Mouse (Mus musculus) heart, embryonic 11.5 days (tissue): ENCODE measurements around the gene Nsmce4a. TPM values are rescaled to one million over a fixed set of nuclear protein-coding genes. Genes with fewer than 3 reads are reported as not detected.

Source experiments
- ATAC-seq: fragments of 200-750 bp; cut with Nextera tagmentation; replicated peaks from 2 replicates; pipeline ENCODE4 v1.8.0; 2017; ENCODE audit warnings: moderate library complexity; ENCODE audit not compliant: insufficient number of reproducible peaks, low FRiP score, low TSS enrichment
- H3K27ac ChIP-seq: fragments of 300-500 bp; sonication (generic); 2 replicates; pipeline ENCODE4 v1.5.1; 2014; ENCODE audit warnings: mild to moderate bottlenecking, low read depth, low read length
- H3K27me3 ChIP-seq: fragments of 300-500 bp; sonication (generic); 2 replicates; pipeline ENCODE4 v1.6.1; 2014; ENCODE audit warnings: mild to moderate bottlenecking, low read length, mixed read lengths; ENCODE audit not compliant: control insufficient read depth, insufficient read depth
- H3K36me3 ChIP-seq: fragments of 300-500 bp; sonication (generic); 2 replicates; pipeline ENCODE4 v1.6.1; 2014; ENCODE audit warnings: mild to moderate bottlenecking, low read length, moderate library complexity, mixed read lengths; ENCODE audit not compliant: control insufficient read depth, insufficient read depth
- H3K4me1 ChIP-seq: fragments of 300-500 bp; sonication (generic); 2 replicates; pipeline ENCODE4 v1.6.1; 2014; ENCODE audit warnings: low read length; ENCODE audit not compliant: control insufficient read depth, insufficient read depth
- H3K4me2 ChIP-seq: fragments of 300-500 bp; sonication (generic); 2 replicates; pipeline ENCODE4 v1.6.1; 2014; ENCODE audit warnings: mild to moderate bottlenecking, moderate library complexity
- H3K4me3 ChIP-seq: fragments of 300-500 bp; sonication (generic); 2 replicates; pipeline ENCODE4 v1.5.1; 2014; ENCODE audit warnings: low read depth, low read length
- H3K9ac ChIP-seq: fragments of 300-500 bp; sonication (generic); 2 replicates; pipeline ENCODE4 v1.6.1; 2014; ENCODE audit warnings: mild to moderate bottlenecking, low read depth, low read length, moderate library complexity
- H3K9me3 ChIP-seq: fragments of 300-500 bp; sonication (generic); replicated peaks from 2 replicates; pipeline ENCODE4 v1.6.1; 2016; ENCODE audit warnings: low read length; ENCODE audit not compliant: control insufficient read depth
- WGBS: fragments of 180-500 bp; shearing (Covaris S2); extraction: QIAGEN DNeasy Blood & Tissue Kit; methylation state at CpG from one replicate; pipeline ENCODE4 v1.1.7; 2014; ENCODE audit not compliant: insufficient replicate concordance; 5-methylcytosine and 5-hydroxymethylcytosine counted together
- polyA plus RNA-seq: library from polyadenylated mRNA; unstranded; fragments of >200 nt; fragmentation: Nextera tagmentation; extraction: Ambion mirVana; gene quantifications from 2 replicates; pipeline ENCODE4 v1.2.1, GENCODE M21; 2014

Gene Nsmce4a
- polyA plus RNA-seq, 1 experiment from 2014 or later = 146 TPM

DNA sequence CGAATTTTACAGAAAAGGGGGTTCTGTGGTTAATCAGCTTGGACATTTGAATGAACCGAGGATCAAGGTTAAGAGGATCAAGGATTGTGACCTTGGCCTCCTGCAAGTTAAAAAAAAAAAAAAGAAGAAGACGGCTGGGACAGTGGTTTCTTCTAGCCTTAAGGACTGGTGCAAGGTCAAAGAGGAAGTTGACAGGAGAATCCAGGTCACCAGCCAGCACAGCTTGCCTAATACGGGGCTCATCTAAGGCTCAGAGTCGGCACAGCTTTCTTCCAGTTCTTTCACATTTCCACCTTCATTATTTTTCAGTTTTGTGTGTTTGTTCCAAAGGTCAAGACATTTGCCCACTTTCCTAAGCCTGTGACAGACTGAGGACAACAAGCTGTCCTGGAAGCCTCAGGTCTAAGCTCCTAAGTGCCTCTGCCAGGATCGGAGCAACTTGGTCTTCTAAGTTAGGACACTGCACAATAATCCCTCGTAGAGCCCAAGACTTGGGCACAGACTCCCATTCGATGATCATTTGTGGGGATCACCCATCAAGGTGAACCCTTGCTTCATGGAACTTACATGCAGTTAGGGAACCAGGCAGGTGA is 18.0 kb upstream of the Nsmce4a start:
- Histone ChIP-seq H3K4me3 (no peak overlapping the region), H3K4me2 (no peak overlapping the region), H3K9me3 (no peaks in the 10 kb centered on the region), H3K4me1 (no peaks in the 10 kb centered on the region), H3K27ac (no peak overlapping the region), H3K36me3 (no peaks in the 10 kb centered on the region), H3K27me3 (no peaks in the 10 kb centered on the region), H3K9ac (no peak overlapping the region)
- no peak for ATAC-seq
- 67% methylated on average over 8 of the region's 8 CpGs for WGBS

DNA sequence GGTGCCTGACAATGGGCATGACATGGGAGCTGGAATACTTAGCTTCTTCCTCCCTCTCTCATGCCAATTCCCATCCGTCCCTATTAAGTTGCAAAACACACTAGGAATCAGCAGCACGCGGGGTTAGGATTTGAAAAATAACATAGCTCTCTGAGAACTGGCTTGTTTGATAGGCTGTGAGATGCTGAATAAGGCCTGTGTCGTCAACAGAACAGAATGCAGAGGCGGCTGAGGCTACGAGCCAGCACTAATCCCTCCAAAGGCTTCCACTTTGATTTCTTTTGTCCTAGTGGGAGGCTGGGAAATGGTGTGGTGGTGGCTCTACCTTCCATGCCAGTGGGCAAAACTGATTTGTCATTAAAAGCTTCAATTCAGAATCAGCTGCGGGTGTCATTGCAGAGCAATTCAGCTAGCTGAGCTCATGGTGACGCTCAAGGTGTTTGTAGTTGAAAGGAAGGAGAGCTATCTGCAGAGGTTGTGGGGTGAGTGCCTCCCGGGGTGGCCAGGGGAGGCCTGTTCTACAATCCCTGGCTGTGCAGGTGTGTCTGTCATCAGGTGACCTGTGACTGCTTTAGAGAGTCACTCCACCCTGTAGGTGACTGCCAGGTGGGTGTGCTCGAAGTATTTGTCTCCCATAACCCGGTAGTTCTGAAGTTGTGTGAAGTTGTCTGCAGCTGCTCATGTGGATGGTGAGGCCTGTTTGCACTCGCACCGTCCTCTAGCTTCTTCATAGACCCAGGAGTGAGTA is 17.3 kb upstream of the Nsmce4a start:
- no peak overlapping the region for H3K27ac ChIP-seq
- 61% methylated on average over 13 of the region's 13 CpGs for WGBS
- ATAC-seq = no peak

DNA sequence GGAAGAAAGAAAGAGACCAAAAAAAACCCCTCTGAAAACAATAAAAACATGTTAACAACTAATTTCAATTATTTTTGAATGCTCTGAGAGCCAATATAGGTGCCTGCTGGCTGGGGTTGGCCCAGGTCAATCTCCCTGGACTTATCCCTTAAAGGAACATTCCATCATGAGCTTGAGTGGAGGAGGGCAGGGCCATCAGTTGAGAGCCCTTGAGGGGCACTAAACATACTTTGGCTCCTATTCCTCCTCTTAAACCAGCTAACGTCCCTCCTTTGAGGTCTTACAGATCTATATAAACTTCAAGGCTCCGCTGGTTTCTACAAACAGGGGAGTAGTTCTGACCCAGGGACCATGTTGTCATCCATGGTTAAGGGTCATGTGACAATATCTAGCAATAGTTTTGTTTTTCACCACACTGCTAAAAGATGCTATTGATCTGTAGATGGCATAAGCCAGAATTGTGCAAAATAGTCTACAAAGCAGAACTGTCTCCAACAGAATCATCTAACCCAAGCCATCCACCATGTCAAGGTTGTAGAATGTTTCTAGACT is 13.7 kb upstream of the Nsmce4a start:
- no peak overlapping the region for H3K9ac ChIP-seq
- H3K4me2 ChIP-seq = no peak overlapping the region
- no peak overlapping the region for H3K4me3 ChIP-seq
- no peak overlapping the region for H3K27ac ChIP-seq
- H3K27me3 ChIP-seq = no peaks in the 10 kb centered on the region
- no peaks in the 10 kb centered on the region for H3K4me1 ChIP-seq
- ATAC-seq = no peak
- H3K36me3 ChIP-seq = no peaks in the 10 kb centered on the region
- H3K9me3 ChIP-seq = no peaks in the 10 kb centered on the region
- 74% methylated on average over 2 of the region's 2 CpGs for WGBS

More for the DNA sequence above, 17.3 kb upstream of the Nsmce4a start:
- H3K27me3 ChIP-seq = no peaks in the 10 kb centered on the region
- H3K4me1 ChIP-seq = no peaks in the 10 kb centered on the region
- no peaks in the 10 kb centered on the region for H3K36me3 ChIP-seq
- no peak overlapping the region for H3K9ac ChIP-seq
- H3K9me3 ChIP-seq = no peaks in the 10 kb centered on the region
- H3K4me3 ChIP-seq = no peak overlapping the region
- no peak overlapping the region for H3K4me2 ChIP-seq

DNA sequence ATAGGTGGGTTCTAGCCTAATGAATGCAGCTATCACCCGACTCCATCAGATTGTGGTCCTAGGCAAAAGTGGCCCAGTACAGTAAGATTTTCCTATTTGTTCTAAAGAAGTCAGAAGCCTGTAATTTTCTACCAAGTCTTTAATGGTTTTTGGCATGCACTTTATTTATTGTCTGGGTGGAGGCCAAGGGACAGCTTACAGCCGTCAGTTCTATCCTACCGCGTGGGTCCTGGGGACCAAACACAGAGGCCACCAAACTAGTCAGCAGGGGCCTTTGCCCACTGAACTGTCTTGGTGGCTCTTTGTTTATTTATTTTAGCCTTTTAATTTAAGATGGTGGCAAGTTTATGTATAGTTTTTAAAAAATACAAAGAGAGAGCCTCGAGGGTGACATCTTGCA is 5.7 kb upstream of the Nsmce4a start:
- Histone ChIP-seq H3K4me1 (no peaks in the 10 kb centered on the region), H3K4me2 (no peak overlapping the region), H3K27ac (no peak overlapping the region), H3K4me3 (no peak overlapping the region), H3K27me3 (no peaks in the 10 kb centered on the region), H3K36me3 (no peaks in the 10 kb centered on the region), H3K9me3 (no peaks in the 10 kb centered on the region), H3K9ac (no peak overlapping the region)
- no peak for ATAC-seq
- WGBS = 82% methylated on average over 5 of the region's 5 CpGs

DNA sequence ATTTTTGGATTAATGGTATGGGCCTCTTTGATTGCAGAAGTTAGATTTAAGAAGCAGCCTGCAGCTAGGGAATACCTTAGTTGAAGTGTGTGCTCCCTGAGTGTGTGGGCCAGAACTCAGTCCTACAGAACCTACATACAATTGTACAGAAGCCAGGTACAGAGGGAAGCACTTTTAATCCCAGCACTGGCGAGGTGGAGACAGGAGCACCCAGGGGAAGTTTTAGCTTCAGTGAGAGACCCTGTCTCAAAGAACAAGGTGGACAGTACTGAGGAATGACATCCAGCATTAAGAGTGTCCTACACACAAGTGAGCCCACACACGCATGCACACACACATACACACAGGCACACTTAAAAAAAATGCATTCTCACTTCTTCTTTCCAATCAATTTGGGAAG is 5.1 kb upstream of the Nsmce4a start:
- Histone ChIP-seq H3K4me3 (no peak overlapping the region), H3K27me3 (no peaks in the 10 kb centered on the region), H3K27ac (no peak overlapping the region), H3K36me3 (no peaks in the 10 kb centered on the region), H3K4me2 (no peak overlapping the region), H3K4me1 (no peaks in the 10 kb centered on the region), H3K9me3 (no peaks in the 10 kb centered on the region), H3K9ac (no peak overlapping the region)
- 91% methylated on average over 2 of the region's 2 CpGs for WGBS
- ATAC-seq = no peak

DNA sequence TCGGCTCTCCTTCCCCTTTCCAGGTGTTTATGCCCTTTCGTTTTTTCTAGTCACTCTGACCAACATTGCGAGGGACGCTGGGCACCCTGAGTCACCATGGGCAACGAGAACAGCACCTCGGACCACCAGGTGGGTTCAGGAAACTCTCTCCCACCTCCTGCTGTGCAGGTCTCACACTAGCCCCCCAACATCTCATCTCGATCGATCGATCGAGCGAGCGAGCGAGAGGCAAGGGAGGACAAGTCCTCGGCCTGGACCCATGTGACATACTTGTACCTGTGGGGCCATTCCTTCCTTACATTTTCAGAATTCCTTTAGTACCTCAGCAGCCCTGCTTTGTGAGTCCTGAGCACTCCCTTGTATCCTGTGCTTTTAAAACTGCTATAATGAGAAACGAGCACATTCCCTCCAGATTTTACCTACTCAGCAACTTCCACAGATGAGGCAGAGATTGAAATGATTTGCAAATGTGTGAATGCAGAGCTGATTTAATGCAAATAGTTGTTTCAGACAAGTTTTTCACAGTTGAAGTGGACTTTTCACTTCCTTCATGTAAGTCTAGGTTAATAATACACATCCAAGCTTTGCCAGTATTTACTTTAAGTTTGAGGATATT is 4.6 kb upstream of the Nsmce4a start, which contains the start of gene Tacc2:
Tacc2 (plus strand) TSS at position 51 of the 616 bp plus-strand sequence.
- no peaks in the 10 kb centered on the region for H3K36me3 ChIP-seq
- H3K9ac ChIP-seq = peak within 1 kb of the TSS; percentile 68
- H3K4me2 ChIP-seq = peak within 1 kb of the TSS; percentile 73
- no peak within 1 kb of the TSS for H3K27ac ChIP-seq
- H3K27me3 ChIP-seq = no peaks in the 10 kb centered on the region
- H3K4me1 ChIP-seq = no peaks in the 10 kb centered on the region
- no peaks in the 10 kb centered on the region for H3K9me3 ChIP-seq
- peak within 1 kb of the TSS; percentile 39 for H3K4me3 ChIP-seq
- WGBS = 24% methylated on average over 15 of the region's 15 CpGs
- ATAC-seq = no peak

DNA sequence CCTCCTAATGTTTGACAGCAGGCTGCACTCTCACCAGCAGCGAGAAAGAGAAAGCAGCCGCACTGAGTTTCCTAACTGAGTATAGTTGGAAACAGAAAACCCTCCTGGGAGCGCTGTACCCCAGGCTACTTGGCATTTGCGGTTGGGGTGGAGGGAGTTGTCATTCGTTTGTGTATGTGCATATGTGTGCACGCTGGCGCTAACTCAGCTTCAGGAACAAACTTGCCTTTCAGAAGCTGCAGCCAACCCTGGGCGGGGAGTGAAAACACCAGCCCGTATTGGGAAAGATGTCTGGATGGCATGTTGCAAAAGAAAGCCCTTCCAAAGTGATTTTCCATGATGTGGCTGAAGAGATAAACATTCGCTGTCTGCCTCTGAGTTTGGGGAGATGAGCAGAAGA is 4.1 kb upstream of the Nsmce4a start:
- Histone ChIP-seq H3K4me3 (peak overlapping the region; percentile 39), H3K27me3 (no peaks in the 10 kb centered on the region), H3K27ac (no peak overlapping the region), H3K9me3 (no peaks in the 10 kb centered on the region), H3K4me1 (no peaks in the 10 kb centered on the region), H3K4me2 (peak overlapping the region; percentile 73), H3K36me3 (no peaks in the 10 kb centered on the region), H3K9ac (peak overlapping the region; percentile 68)
- 9% methylated on average over 10 of the region's 10 CpGs for WGBS
- ATAC-seq = no peak

DNA sequence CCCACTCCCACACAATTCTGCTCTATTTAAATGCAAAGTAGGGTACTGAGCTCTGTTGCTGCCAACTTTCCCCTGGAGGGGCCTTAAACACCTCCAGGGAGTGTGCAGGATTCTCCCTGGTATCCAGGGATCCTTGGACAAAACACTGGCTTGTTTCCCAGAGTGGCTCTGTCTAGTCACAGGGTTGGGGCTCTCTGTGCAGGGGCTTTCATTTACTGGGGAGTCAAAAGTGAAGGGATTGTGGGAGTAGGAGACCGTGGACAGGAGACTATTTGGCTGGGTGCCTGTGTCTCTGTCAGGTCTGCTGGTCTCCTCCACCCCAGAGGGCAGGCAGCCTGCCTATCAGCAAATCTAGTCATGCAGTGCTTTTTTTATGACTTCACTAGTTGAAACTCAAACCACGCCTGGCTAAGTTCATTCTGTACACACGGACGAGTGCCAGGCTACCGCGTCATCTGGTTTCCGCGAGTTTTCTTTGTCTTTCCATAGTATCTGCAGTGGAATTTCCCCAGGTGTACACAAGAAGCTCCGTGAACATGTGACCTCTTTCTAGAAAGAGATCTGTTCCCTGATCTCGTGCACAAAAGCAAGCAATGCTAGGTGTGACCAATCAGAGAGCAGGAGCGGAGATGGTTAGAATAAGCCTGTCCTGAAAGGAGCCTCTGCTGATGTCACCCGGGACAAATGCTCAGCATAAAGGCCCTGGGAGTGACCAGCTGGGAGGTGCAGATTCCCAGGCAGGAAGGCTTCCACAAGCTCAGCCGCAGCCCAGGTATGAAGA is 1.5 kb upstream of the Nsmce4a start:
- ATAC-seq = no peak
- WGBS = 61% methylated on average over 13 of the region's 13 CpGs
- H3K4me2 ChIP-seq = no peak overlapping the region

More for the DNA sequence above, 1.5 kb upstream of the Nsmce4a start:
- no peaks in the 10 kb centered on the region for H3K27me3 ChIP-seq
- H3K4me3 ChIP-seq = no peak overlapping the region
- no peaks in the 10 kb centered on the region for H3K4me1 ChIP-seq
- H3K36me3 ChIP-seq = no peaks in the 10 kb centered on the region
- H3K9me3 ChIP-seq = no peaks in the 10 kb centered on the region
- H3K27ac ChIP-seq = no peak overlapping the region
- no peak overlapping the region for H3K9ac ChIP-seq
